Mouse (Mus musculus) urinary bladder, adult 18-20 months (tissue): Measurements from ENCODE around the gene Olfr1438-ps1.
"Not testable (repeated sequence)": the region's sequence is repeated elsewhere in the genome, so short reads cannot be mapped to it uniquely, and the experiment has no call there.

ENCODE experiments used
- DNase-seq, 2 experiments: peaks; one replicate each; pipeline ENCODE4 v3.0.0; 2022; ENCODE audit warnings: low spot score in 2 of 2, mixed read lengths in 2 of 2

The Olfr1438-ps1 gene

GRCm38 (mm10) chr19:12335810-12336209, at the start of gene Olfr1438-ps1:
Gene Olfr1438-ps1, minus strand, starts transcription at chr19:12335910.
- no peak for DNase-seq

- DNase-seq, result no peak
Observed at GRCm38 (mm10) chr19:12374465-12375025, 38.8 kb upstream of the Olfr1438-ps1 start.

- no peak for DNase-seq
Observed at GRCm38 (mm10) chr19:12373004-12373403, 37.3 kb upstream of the Olfr1438-ps1 start.

GRCm38 (mm10) chr19:12325001-12325400, 10.7 kb downstream of the Olfr1438-ps1 start, which contains the start of gene Olfr1437:
Gene Olfr1437, minus strand, starts transcription at chr19:12325101.
- no peak for DNase-seq

DNA sequence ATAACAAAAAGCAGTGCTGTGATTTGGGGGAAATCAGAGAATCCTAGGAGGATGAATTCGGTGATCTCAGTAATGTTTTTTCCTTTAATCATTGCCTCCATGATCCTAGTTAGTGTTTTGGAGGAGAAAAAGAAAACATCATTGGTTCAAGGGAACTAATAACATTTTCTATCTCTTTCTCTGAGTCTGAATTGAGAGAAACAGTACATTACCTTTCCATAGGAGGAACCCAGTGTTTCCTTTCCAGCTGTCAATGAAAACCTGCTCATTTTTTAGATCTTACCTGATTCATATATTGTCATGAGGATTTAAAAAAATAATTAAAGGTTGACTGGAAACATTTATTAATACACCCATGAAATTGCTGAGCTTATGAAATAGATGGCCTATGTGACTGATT, 36.7 kb downstream of the Olfr1438-ps1 start, which contains the start of gene Olfr1436:
Gene Olfr1436, minus strand, starts transcription at position 101 of the 400 bp plus-strand sequence.
- DNase-seq, result not testable (repeated sequence)

GRCm38 (mm10) chr19:12292979-12293378, 42.7 kb downstream of the Olfr1438-ps1 start:
- no peak for DNase-seq

DNA sequence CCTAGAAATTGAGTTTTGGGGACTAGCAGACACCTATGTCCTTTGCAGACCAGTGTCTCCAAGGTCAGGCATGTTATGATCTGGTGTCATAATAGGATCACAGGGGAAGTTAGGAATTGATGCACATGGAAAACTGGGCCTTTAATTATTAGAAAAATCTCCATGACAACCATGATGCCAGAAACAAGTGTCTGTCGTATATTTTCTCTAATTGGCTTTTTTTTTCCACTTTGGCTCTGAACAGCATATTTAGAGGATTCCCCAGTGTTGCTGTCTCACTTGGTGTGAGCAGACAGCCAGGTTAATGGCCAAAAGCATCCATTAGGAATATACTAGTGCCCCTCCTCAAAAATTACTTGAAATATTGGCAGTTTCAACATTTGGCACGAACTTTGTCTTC, 56.2 kb downstream of the Olfr1438-ps1 start, which contains the start of gene Olfr1434:
Gene Olfr1434, plus strand, starts transcription at position 301 of the 400 bp plus-strand sequence.
- DNase-seq, result no peak
